Mouse (Mus musculus) olfactory bulb, adult 2 months (tissue): ENCODE data around the gene Exoc3. TPM values are rescaled to one million over a fixed set of nuclear protein-coding genes. Genes with fewer than 3 reads are reported as not detected.

Experiments used
- H3K27ac ChIP-seq: fragments of 200-500 bp; 2 replicates; pipeline ENCODE4 v1.5.1; 2012; ENCODE audit warnings: low read depth, low read length; ENCODE audit not compliant: insufficient read depth
- H3K4me1 ChIP-seq: fragments of 200-500 bp; 2 replicates; pipeline ENCODE4 v1.6.1; 2012; ENCODE audit warnings: low read length; ENCODE audit not compliant: control insufficient read depth, insufficient read depth
- H3K4me3 ChIP-seq: fragments of 200-500 bp; 2 replicates; pipeline ENCODE4 v1.5.1; 2012; ENCODE audit warnings: mild to moderate bottlenecking, low read depth, low read length, moderate library complexity; ENCODE audit not compliant: insufficient read depth
- CTCF ChIP-seq: fragments of 200-500 bp; IDR thresholded peaks from 2 replicates; pipeline ENCODE4 v1.5.1; 2012; ENCODE audit warnings: low read depth, mild to moderate bottlenecking, low read length, moderate library complexity; ENCODE audit not compliant: insufficient read depth
- POLR2A ChIP-seq: fragments of 200-500 bp; IDR thresholded peaks from 2 replicates; pipeline ENCODE4 v1.6.1; 2012; ENCODE audit warnings: mild to moderate bottlenecking, low read depth, low read length, moderate library complexity; ENCODE audit not compliant: insufficient read depth
- WGBS: fragments of 180-500 bp; shearing (Covaris S2); methylation state at CpG from one replicate; pipeline ENCODE4 v1.1.7; 2018; 5-methylcytosine and 5-hydroxymethylcytosine counted together
- polyA plus RNA-seq: library from polyadenylated mRNA; stranded (reverse); fragments of >200 nt; gene quantifications from 2 replicates; pipeline ENCODE4 v1.2.4, GENCODE M21; 2012; ENCODE audit warnings: low replicate concordance; ENCODE audit not compliant: missing spikeins, insufficient read depth, insufficient read length

Gene Exoc3
- polyA plus RNA-seq, 1 experiment, result not detected

DNA sequence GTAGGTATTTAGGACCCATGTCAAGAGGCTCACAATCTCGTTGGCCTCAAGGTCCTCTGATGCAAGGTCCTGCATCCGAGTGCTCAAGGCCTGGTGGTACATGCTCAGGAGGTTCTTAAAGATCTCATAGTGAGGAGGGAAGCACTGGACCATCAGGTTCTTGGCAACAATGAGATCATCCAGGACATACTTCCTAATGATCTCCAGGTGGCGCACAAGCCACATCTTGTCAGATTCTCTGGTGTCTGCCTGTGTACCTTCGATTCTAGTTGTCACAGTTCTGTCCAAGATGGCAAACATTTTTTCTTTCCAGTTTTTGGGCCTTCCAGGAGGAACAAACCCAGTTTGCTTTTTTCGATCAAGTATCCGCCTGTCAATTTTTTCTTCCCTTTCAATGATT lies 15.9 kb downstream of the Exoc3 start:
- no peak for TF ChIP-seq CTCF
- TF ChIP-seq POLR2A, result no peak
- no peak overlapping the region for H3K27ac ChIP-seq
- H3K4me3 ChIP-seq, result no peak overlapping the region
- WGBS, result 87% methylated on average over 6 of the region's 6 CpGs
- H3K4me1 ChIP-seq, result no peaks in the 10 kb centered on the region

- H3K27ac ChIP-seq, result no peak overlapping the region
These were observed 25.4 kb downstream of the Exoc3 start for GRCm38 (mm10) chr13:74183011-74183695.

DNA sequence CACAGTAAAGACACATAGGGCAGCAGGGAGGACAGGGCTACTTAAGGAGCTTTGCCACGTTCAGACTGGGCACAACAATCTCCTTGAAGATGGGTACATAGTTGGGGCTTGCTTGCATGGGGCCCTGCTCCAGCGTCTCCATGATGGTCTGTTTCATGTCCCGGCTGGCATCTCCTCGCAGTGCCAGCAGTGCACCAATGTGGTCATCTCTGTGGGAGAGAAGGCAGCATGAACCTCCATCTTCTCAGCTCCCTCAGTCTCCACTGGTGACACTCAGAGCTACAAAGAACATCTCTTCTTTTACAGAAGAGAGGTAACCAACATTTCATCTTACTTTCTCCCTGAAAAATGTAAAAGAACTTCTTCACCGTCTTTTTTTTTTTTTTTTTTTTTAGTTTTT lies 36.5 kb downstream of the Exoc3 start:
- Histone ChIP-seq H3K4me3 (no peak overlapping the region), H3K4me1 (0 out of 2 replicates have a peak, but pooled peaks cover 2% of the 10 kb centered on the region), H3K27ac (no peak overlapping the region)
- 96% methylated on average over 5 of the region's 5 CpGs for WGBS
- no peak for TF ChIP-seq POLR2A
- TF ChIP-seq CTCF, result no peak

More at GRCm38 (mm10) chr13:74183011-74183695, 25.4 kb downstream of the Exoc3 start:
- no peaks in the 10 kb centered on the region for H3K4me1 ChIP-seq
- WGBS, result 92% methylated on average over 5 of the region's 5 CpGs
- no peak overlapping the region for H3K4me3 ChIP-seq
- no peak for TF ChIP-seq CTCF
- TF ChIP-seq POLR2A, result no peak

DNA sequence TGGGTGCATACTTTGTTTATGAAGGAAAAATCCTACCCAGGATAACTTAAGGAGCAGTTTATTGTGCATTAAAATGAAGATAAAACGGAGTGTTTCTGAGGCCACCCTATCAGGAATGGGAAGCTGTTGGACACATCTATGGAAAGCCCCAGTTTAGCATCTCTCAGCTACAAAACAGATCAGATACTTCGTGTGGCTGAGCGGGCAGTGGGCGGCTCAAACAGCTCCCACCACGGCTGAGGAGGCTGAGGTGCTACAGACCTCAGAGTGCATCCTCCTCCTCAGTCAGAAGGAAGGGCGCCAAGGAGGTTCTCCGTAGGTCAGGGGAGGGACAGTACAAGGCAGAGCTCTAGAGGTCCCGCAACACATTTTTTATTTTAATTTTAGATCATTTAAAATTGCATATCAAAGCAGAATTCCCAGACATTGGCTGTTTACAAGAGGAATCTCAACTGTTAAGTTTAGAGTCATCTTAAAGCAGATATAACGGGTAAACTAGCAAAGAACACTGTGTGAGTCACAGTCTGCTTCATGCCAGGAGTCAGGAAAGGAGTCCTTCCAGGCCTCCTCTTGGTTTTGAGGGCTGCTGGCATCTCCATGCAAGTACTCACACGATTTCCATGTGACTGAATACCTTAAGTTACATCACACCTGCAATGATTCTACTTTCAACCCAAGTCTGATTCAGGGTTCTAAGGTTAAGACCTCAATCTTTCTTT lies 38.9 kb downstream of the Exoc3 start:
- TF ChIP-seq POLR2A (no peak), CTCF (no peak)
- no peak overlapping the region for H3K4me3 ChIP-seq
- no peak overlapping the region for H3K27ac ChIP-seq
- 83% methylated on average over 10 of the region's 10 CpGs for WGBS
- H3K4me1 ChIP-seq, result peaks cover 9% of the 10 kb centered on the region

GRCm38 (mm10) chr13:74167492-74167891 lies 41.0 kb downstream of the Exoc3 start:
- WGBS, result 88% methylated on average over 2 of the region's 2 CpGs

DNA sequence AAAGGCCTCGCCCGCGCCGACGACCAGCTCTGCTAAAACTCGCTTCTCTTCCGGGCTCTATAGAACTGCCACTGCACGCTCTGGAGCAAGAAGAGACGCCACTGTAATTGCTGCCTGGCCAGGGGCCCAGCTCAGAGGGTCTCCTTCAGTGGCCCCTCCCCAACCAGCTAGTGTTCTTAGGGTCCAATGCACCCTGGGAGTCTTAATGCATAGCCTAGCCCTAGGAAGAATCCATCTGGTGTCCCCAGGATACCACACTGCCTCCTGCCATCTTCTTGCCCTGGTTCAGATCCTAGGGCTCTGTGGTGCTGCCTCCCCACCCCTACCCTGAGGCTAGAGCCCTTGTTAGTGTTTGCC lies 41.5 kb downstream of the Exoc3 start:
- peaks cover 9% of the 10 kb centered on the region for H3K4me1 ChIP-seq
- WGBS, result 11% methylated on average over 9 of the region's 9 CpGs
- no peak for TF ChIP-seq CTCF
- no peak for TF ChIP-seq POLR2A
- H3K4me3 ChIP-seq, result peak overlapping the region; percentile 37
- no peak overlapping the region for H3K27ac ChIP-seq

More at GRCm38 (mm10) chr13:74167492-74167891, 41.0 kb downstream of the Exoc3 start:
- no peak overlapping the region for H3K4me3 ChIP-seq
- no peak for TF ChIP-seq CTCF
- no peak for TF ChIP-seq POLR2A
- H3K4me1 ChIP-seq, result peaks cover 9% of the 10 kb centered on the region
- no peak overlapping the region for H3K27ac ChIP-seq

- 8% methylated on average over 19 of the region's 19 CpGs for WGBS
- Histone ChIP-seq H3K4me3 (peak overlapping the region; percentile 37), H3K27ac (no peak overlapping the region), H3K4me1 (peaks cover 9% of the 10 kb centered on the region)
- TF ChIP-seq CTCF (no peak), POLR2A (no peak)
These were observed 42.0 kb downstream of the Exoc3 start for GRCm38 (mm10) chr13:74166348-74167056.

- H3K4me1 ChIP-seq, result peaks cover 2% of the 10 kb centered on the region; the same call in 1 of the 2 replicates
- 94% methylated on average over 2 of the region's 2 CpGs for whole genome bisulfite sequencing
- TF ChIP-seq CTCF (no peak), POLR2A (no peak)
These were observed 61.2 kb downstream of the Exoc3 start for GRCm38 (mm10) chr13:74147327-74147726.

More at GRCm38 (mm10) chr13:74147327-74147726, 61.2 kb downstream of the Exoc3 start:
- Histone ChIP-seq H3K27ac (no peak overlapping the region), H3K4me3 (no peak overlapping the region)
